Comparison of ENCODE assay signal across 16 mouse cellular contexts in genomic region chr10:79688720-79689119, GRCm38 (mm10).
"Had no signal": no experiment of that assay in that cellular context is flagged by ENCODE, and none has a peak within 500 bp of the region (broad histone marks: within the 10 kb centered on the region; RNA-seq: fewer than 3 reads in every experiment).

Gene Gzmm (plus strand): TSS chr10:79689020.

- H3K4me3 ChIP-seq: kidney, embryonic 15.5 days; limb, embryonic 10.5 days; limb, embryonic 13.5 days; liver, embryonic 13.5 days; lung, embryonic 15.5 days had no signal

- H3K4me2 ChIP-seq: kidney, embryonic 15.5 days; limb, embryonic 13.5 days; liver, embryonic 13.5 days; lung, embryonic 15.5 days; midbrain, embryonic 11.5 days had no signal

- DNase-seq: kidney, adult 11 months; kidney, adult 8-10 months; kidney, postnatal 10 days; kidney, postnatal 36 days; layer of hippocampus, adult 9-11 months; liver; liver, embryonic 13.5 days; lung, postnatal 10 days; midbrain, embryonic 14.5 days; thymus, adult 18-20 months; thymus, postnatal 36 days had no signal

- H3K27ac ChIP-seq: kidney, embryonic 15.5 days; limb, embryonic 10.5 days; limb, embryonic 13.5 days; lung, embryonic 15.5 days had no signal

- H3K27me3 ChIP-seq: kidney, embryonic 15.5 days; limb, embryonic 13.5 days; liver, embryonic 13.5 days; lung, embryonic 15.5 days had no signal

- H3K9me3 ChIP-seq: limb, embryonic 10.5 days; limb, embryonic 13.5 days; lung, embryonic 15.5 days had no signal

- H3K9ac ChIP-seq: kidney, embryonic 15.5 days; limb, embryonic 13.5 days; liver, embryonic 13.5 days; lung, embryonic 15.5 days had no signal
